Mouse (Mus musculus): ENCODE data around the gene Sytl3. TPM values are rescaled to one million over a fixed set of nuclear protein-coding genes. Genes with fewer than 3 reads are reported as not detected.

Sytl3 gene
- polyA plus RNA-seq, 1 experiment from 2014 or later, result 0.74 TPM

- no peak for ATAC-seq (ENCODE audit: low FRiP score, low TSS enrichment)
- Histone ChIP-seq H3K4me2 (replicated peaks; ENCODE audit: low read depth, low read length) (no peak overlapping the region), H3K9me3 (ENCODE audit: control insufficient read depth, low read length) (no peaks in the 10 kb centered on the region), H3K27me3 (ENCODE audit: control insufficient read depth, insufficient read depth, low read length) (no peaks in the 10 kb centered on the region), H3K4me3 (ENCODE audit: low read length) (no peak overlapping the region), H3K36me3 (ENCODE audit: control insufficient read depth, insufficient read depth, low read length) (peaks cover 44% of the 10 kb centered on the region), H3K9ac (ENCODE audit: low read depth, low read length) (no peak overlapping the region), H3K4me1 (ENCODE audit: control insufficient read depth, insufficient read depth, low read length) (peaks cover 54% of the 10 kb centered on the region), H3K27ac (ENCODE audit: low read depth, low read length) (peak overlapping the region; percentile 78; the same call in 1 of the 2 replicates)
- WGBS, result 73% methylated on average over 11 of the region's 11 CpGs
Observed at GRCm38 (mm10) chr17:6743039-6743575, 84.2 kb downstream of the Sytl3 start.

- Histone ChIP-seq H3K4me3 (ENCODE audit: low read length) (no peak overlapping the region), H3K27ac (ENCODE audit: low read depth, low read length) (peak overlapping the region; percentile 78), H3K4me1 (ENCODE audit: control insufficient read depth, insufficient read depth, low read length) (peaks cover 57% of the 10 kb centered on the region), H3K9ac (ENCODE audit: low read depth, low read length) (no peak overlapping the region; the same call in 1 of the 2 replicates), H3K4me2 (replicated peaks; ENCODE audit: low read depth, low read length) (no peak overlapping the region), H3K27me3 (ENCODE audit: control insufficient read depth, insufficient read depth, low read length) (no peaks in the 10 kb centered on the region), H3K36me3 (ENCODE audit: control insufficient read depth, insufficient read depth, low read length) (peaks cover 49% of the 10 kb centered on the region), H3K9me3 (ENCODE audit: control insufficient read depth, low read length) (no peaks in the 10 kb centered on the region)
- 20% methylated on average over 11 of the region's 11 CpGs for WGBS
- no peak for ATAC-seq (ENCODE audit: low FRiP score, low TSS enrichment)
Observed at GRCm38 (mm10) chr17:6743787-6744239, 84.9 kb downstream of the Sytl3 start.

GRCm38 (mm10) chr17:6744366-6744765, 85.5 kb downstream of the Sytl3 start:
- Histone ChIP-seq H3K4me1 (ENCODE audit: control insufficient read depth, insufficient read depth, low read length) (peaks cover 57% of the 10 kb centered on the region), H3K36me3 (ENCODE audit: control insufficient read depth, insufficient read depth, low read length) (peaks cover 48% of the 10 kb centered on the region), H3K9me3 (ENCODE audit: control insufficient read depth, low read length) (no peaks in the 10 kb centered on the region), H3K9ac (ENCODE audit: low read depth, low read length) (peak overlapping the region; percentile 23; the same call in 1 of the 2 replicates), H3K27me3 (ENCODE audit: control insufficient read depth, insufficient read depth, low read length) (no peaks in the 10 kb centered on the region), H3K4me2 (replicated peaks; ENCODE audit: low read depth, low read length) (no peak overlapping the region), H3K27ac (ENCODE audit: low read depth, low read length) (peak overlapping the region; percentile 78), H3K4me3 (ENCODE audit: low read length) (no peak overlapping the region)
- ATAC-seq (ENCODE audit: low FRiP score, low TSS enrichment), result no peak
- WGBS, result 40% methylated on average over 9 of the region's 9 CpGs

- Histone ChIP-seq H3K9me3 (ENCODE audit: control insufficient read depth, low read length) (no peaks in the 10 kb centered on the region), H3K9ac (ENCODE audit: low read depth, low read length) (peak overlapping the region; percentile 23; the same call in 1 of the 2 replicates), H3K27ac (ENCODE audit: low read depth, low read length) (peak overlapping the region; percentile 78; the same call in 1 of the 2 replicates), H3K36me3 (ENCODE audit: control insufficient read depth, insufficient read depth, low read length) (peaks cover 43% of the 10 kb centered on the region), H3K4me1 (ENCODE audit: control insufficient read depth, insufficient read depth, low read length) (peaks cover 57% of the 10 kb centered on the region), H3K4me2 (replicated peaks; ENCODE audit: low read depth, low read length) (no peak overlapping the region), H3K4me3 (ENCODE audit: low read length) (no peak overlapping the region), H3K27me3 (ENCODE audit: control insufficient read depth, insufficient read depth, low read length) (no peaks in the 10 kb centered on the region)
- WGBS, result 70% methylated on average over 14 of the region's 14 CpGs
- no peak for ATAC-seq (ENCODE audit: low FRiP score, low TSS enrichment)
Observed at GRCm38 (mm10) chr17:6744871-6745270, 86.0 kb downstream of the Sytl3 start.

GRCm38 (mm10) chr17:6745503-6745902, 86.6 kb downstream of the Sytl3 start:
- Histone ChIP-seq H3K36me3 (ENCODE audit: control insufficient read depth, insufficient read depth, low read length) (peaks cover 41% of the 10 kb centered on the region), H3K27me3 (ENCODE audit: control insufficient read depth, insufficient read depth, low read length) (no peaks in the 10 kb centered on the region), H3K4me3 (ENCODE audit: low read length) (no peak overlapping the region), H3K27ac (ENCODE audit: low read depth, low read length) (peak overlapping the region; percentile 74), H3K9ac (ENCODE audit: low read depth, low read length) (no peak overlapping the region), H3K9me3 (ENCODE audit: control insufficient read depth, low read length) (no peaks in the 10 kb centered on the region), H3K4me2 (replicated peaks; ENCODE audit: low read depth, low read length) (no peak overlapping the region), H3K4me1 (ENCODE audit: control insufficient read depth, insufficient read depth, low read length) (peaks cover 57% of the 10 kb centered on the region)
- no peak for ATAC-seq (ENCODE audit: low FRiP score, low TSS enrichment)
- 76% methylated on average over 5 of the region's 5 CpGs for WGBS

- Histone ChIP-seq H3K4me2 (replicated peaks; ENCODE audit: low read depth, low read length) (no peak overlapping the region), H3K27me3 (ENCODE audit: control insufficient read depth, insufficient read depth, low read length) (no peaks in the 10 kb centered on the region), H3K9ac (ENCODE audit: low read depth, low read length) (no peak overlapping the region), H3K9me3 (ENCODE audit: control insufficient read depth, low read length) (no peaks in the 10 kb centered on the region), H3K36me3 (ENCODE audit: control insufficient read depth, insufficient read depth, low read length) (peaks cover 41% of the 10 kb centered on the region), H3K4me1 (ENCODE audit: control insufficient read depth, insufficient read depth, low read length) (peaks cover 57% of the 10 kb centered on the region), H3K27ac (ENCODE audit: low read depth, low read length) (peak overlapping the region; percentile 74), H3K4me3 (ENCODE audit: low read length) (no peak overlapping the region)
- ATAC-seq (ENCODE audit: low FRiP score, low TSS enrichment), result no peak
- WGBS, result 49% methylated on average over 9 of the region's 9 CpGs
Observed at GRCm38 (mm10) chr17:6745975-6746374, 87.1 kb downstream of the Sytl3 start.

- peak; percentile 41; the same call in 1 of the 2 replicates for ATAC-seq (ENCODE audit: low FRiP score, low TSS enrichment)
- H3K9ac ChIP-seq (ENCODE audit: low read depth, low read length), result no peak overlapping the region
- peaks cover 64% of the 10 kb centered on the region for H3K4me1 ChIP-seq (ENCODE audit: control insufficient read depth, insufficient read depth, low read length)
- no peaks in the 10 kb centered on the region for H3K27me3 ChIP-seq (ENCODE audit: control insufficient read depth, insufficient read depth, low read length)
- WGBS, result 58% methylated on average over 9 of the region's 9 CpGs
- no peak overlapping the region for H3K4me2 ChIP-seq (replicated peaks; ENCODE audit: low read depth, low read length)
- peaks cover 36% of the 10 kb centered on the region for H3K36me3 ChIP-seq (ENCODE audit: control insufficient read depth, insufficient read depth, low read length)
- no peaks in the 10 kb centered on the region for H3K9me3 ChIP-seq (ENCODE audit: control insufficient read depth, low read length)
- H3K27ac ChIP-seq (ENCODE audit: low read depth, low read length), result peak overlapping the region; percentile 74
- no peak overlapping the region for H3K4me3 ChIP-seq (ENCODE audit: low read length)
Observed at GRCm38 (mm10) chr17:6746452-6747231, 87.7 kb downstream of the Sytl3 start.

- no peaks in the 10 kb centered on the region for H3K27me3 ChIP-seq (ENCODE audit: control insufficient read depth, insufficient read depth, low read length)
- H3K4me3 ChIP-seq (ENCODE audit: low read length), result no peak overlapping the region
- H3K4me1 ChIP-seq (ENCODE audit: control insufficient read depth, insufficient read depth, low read length), result peaks cover 65% of the 10 kb centered on the region
- peaks cover 37% of the 10 kb centered on the region for H3K36me3 ChIP-seq (ENCODE audit: control insufficient read depth, insufficient read depth, low read length)
- no peak overlapping the region for H3K9ac ChIP-seq (ENCODE audit: low read depth, low read length)
- ATAC-seq (ENCODE audit: low FRiP score, low TSS enrichment), result no peak
- H3K4me2 ChIP-seq (replicated peaks; ENCODE audit: low read depth, low read length), result no peak overlapping the region
- H3K27ac ChIP-seq (ENCODE audit: low read depth, low read length), result peak overlapping the region; percentile 74; the same call in 1 of the 2 replicates
- H3K9me3 ChIP-seq (ENCODE audit: control insufficient read depth, low read length), result no peaks in the 10 kb centered on the region
- 27% methylated on average over 7 of the region's 7 CpGs for WGBS
Observed at GRCm38 (mm10) chr17:6747478-6747877, 88.6 kb downstream of the Sytl3 start.

Data from kidney, embryonic 14.5 days (tissue).